Mouse (Mus musculus) liver, adult 2 months (tissue): ENCODE results near the gene Evi5. TPM values are rescaled to one million over a fixed set of nuclear protein-coding genes. Genes with fewer than 3 reads are reported as not detected.

ENCODE experiments used
- DNase-seq: peaks from one replicate; pipeline ENCODE4 v3.0.0-alpha.2; 2011; ENCODE audit warnings: low read depth, low spot score; ENCODE audit errors: extremely low read depth
- H3K27ac ChIP-seq: fragments of 200-500 bp; replicated peaks from 2 replicates; pipeline ENCODE4 v1.5.1; 2012; ENCODE audit warnings: low read depth, mild to moderate bottlenecking, control low read depth, inconsistent platforms, low read length; ENCODE audit not compliant: insufficient read depth
- H3K27me3 ChIP-seq: fragments of 200-500 bp; 2 replicates; pipeline ENCODE4 v1.6.1; 2012; ENCODE audit warnings: mild to moderate bottlenecking, moderate library complexity, low read length, inconsistent platforms; ENCODE audit not compliant: control insufficient read depth, insufficient read depth
- H3K36me3 ChIP-seq: fragments of 200-500 bp; 2 replicates; pipeline ENCODE4 v1.6.1; 2012; ENCODE audit warnings: low read length, inconsistent platforms; ENCODE audit not compliant: control insufficient read depth, insufficient read depth
- H3K4me1 ChIP-seq: fragments of 200-500 bp; 2 replicates; pipeline ENCODE4 v1.6.1; 2011; ENCODE audit warnings: low read length; ENCODE audit not compliant: control insufficient read depth, insufficient read depth
- H3K4me3 ChIP-seq: fragments of 200-500 bp; 2 replicates; pipeline ENCODE4 v1.5.1; 2011; ENCODE audit warnings: low read depth, mild to moderate bottlenecking, control low read depth, low read length, moderate library complexity; ENCODE audit not compliant: insufficient read depth
- H3K79me2 ChIP-seq: fragments of 200-500 bp; 2 replicates; pipeline ENCODE4 v1.6.1; 2012; ENCODE audit warnings: inconsistent platforms, mild to moderate bottlenecking, low read length, moderate library complexity; ENCODE audit not compliant: control insufficient read depth, insufficient read depth
- H3K9ac ChIP-seq: fragments of 200-500 bp; 2 replicates; pipeline ENCODE4 v1.6.1; 2012; ENCODE audit warnings: low read depth, mild to moderate bottlenecking, control low read depth, inconsistent platforms, low read length
- CTCF ChIP-seq: fragments of 200-500 bp; IDR thresholded peaks from 2 replicates; pipeline ENCODE4 v1.5.1; 2011; ENCODE audit warnings: low read depth, low read length, control low read depth
- POLR2A ChIP-seq: fragments of 200-500 bp; IDR thresholded peaks from 2 replicates; pipeline ENCODE4 v1.6.1; 2011; ENCODE audit warnings: low read length, control low read depth; ENCODE audit not compliant: insufficient read depth; ENCODE audit errors: extremely low read depth
- WGBS: fragments of 180-500 bp; shearing (Covaris S2); methylation state at CpG from one replicate; pipeline ENCODE4 v1.1.7; 2018; 5-methylcytosine and 5-hydroxymethylcytosine counted together
- polyA plus RNA-seq: library from polyadenylated mRNA; depleted of rRNA; stranded (reverse); fragments of >200 nt; gene quantifications from 2 replicates; pipeline ENCODE4 v1.2.3, GENCODE M21; 2012
- total RNA-seq: library from RNA; depleted of rRNA; stranded (reverse); fragments of >200 nt; gene quantifications from 2 replicates; pipeline ENCODE4 v1.2.3, GENCODE M21; 2014

Gene Evi5
- total and polyA plus RNA-seq, 2 experiments, result 29.0 to 118 TPM

DNA sequence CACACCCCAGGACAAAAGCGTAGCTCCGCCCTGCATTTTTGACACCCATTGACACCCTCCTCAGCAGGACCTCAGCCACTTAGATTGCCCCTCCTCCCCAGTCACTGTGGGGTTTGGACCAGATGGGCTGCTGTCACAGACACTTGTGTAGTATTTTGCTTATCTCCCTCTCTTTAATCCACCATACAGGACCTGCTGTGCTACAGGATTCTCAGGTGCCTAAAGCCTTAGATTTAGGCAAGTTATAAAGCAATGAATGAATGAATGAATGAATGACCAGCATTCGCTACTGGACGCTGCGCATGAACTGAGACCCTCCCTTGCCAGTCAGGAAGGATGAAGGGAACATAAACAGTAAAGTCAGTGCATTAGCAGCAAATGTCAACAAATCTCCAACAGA lies 154.4 kb downstream of the Evi5 start:
- Histone ChIP-seq H3K79me2 (no peaks in the 10 kb centered on the region), H3K27ac (no peak overlapping the region), H3K36me3 (no peaks in the 10 kb centered on the region), H3K9ac (no peak overlapping the region), H3K4me1 (peaks cover 6% of the 10 kb centered on the region; the same call in 1 of the 2 replicates), H3K4me3 (no peak overlapping the region), H3K27me3 (peaks cover 49% of the 10 kb centered on the region)
- TF ChIP-seq CTCF (no peak), POLR2A (no peak)
- 12% methylated on average over 5 of the region's 5 CpGs for WGBS
- no peak for DNase-seq

DNA sequence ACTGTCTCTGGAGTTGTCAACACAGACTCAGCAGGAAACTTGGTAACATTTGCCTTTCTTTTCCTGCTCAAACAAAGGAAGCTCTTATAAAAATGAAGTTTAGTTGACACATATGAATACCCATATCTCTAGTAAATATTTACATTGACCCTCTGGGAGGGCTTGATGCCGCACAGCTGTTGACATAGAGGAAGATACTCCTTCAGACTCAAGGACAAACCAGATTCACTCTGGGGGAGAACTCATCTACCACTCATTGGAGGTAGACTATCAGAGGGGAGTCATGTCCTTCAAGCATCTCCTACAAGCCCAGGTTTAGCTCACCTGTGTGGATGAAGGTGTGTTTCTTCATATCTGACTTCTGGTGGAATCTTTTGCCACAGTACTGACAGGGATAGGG lies 155.1 kb downstream of the Evi5 start:
- no peaks in the 10 kb centered on the region for H3K36me3 ChIP-seq
- no peak overlapping the region for H3K9ac ChIP-seq
- DNase-seq, result no peak
- H3K27ac ChIP-seq, result no peak overlapping the region
- peaks cover 2% of the 10 kb centered on the region; the same call in 1 of the 2 replicates for H3K4me1 ChIP-seq
- H3K4me3 ChIP-seq, result no peak overlapping the region
- TF ChIP-seq CTCF (no peak), POLR2A (no peak)
- H3K27me3 ChIP-seq, result peaks cover 42% of the 10 kb centered on the region
- H3K79me2 ChIP-seq, result no peaks in the 10 kb centered on the region
- 8% methylated on average over 1 of the region's 1 CpGs for WGBS

DNA sequence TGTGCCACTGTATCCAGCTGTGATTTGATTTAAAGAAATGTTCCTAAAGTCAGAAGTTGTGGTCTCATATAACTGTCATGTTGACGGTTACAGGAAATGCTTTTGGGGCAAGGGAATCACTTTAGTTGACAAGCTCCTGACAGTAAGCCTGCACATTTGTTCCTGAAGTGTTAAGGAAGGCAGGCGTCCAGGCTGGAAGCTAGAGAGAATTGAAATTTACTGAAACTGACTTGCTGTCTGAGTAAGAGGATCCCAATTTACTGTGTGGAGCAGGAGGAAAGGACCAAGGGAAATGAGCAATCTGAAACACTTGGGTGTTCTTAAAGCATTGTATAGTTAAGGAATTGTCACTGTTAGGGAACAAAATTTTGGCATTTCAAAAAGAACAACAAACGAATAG lies 155.7 kb downstream of the Evi5 start:
- Histone ChIP-seq H3K4me1 (peaks cover under 1% of the 10 kb centered on the region; the same call in 1 of the 2 replicates), H3K9ac (no peak overlapping the region), H3K27me3 (peaks cover 37% of the 10 kb centered on the region), H3K79me2 (no peaks in the 10 kb centered on the region), H3K36me3 (no peaks in the 10 kb centered on the region), H3K4me3 (no peak overlapping the region), H3K27ac (no peak overlapping the region)
- WGBS, result 27% methylated on average over 3 of the region's 3 CpGs
- no peak for TF ChIP-seq POLR2A
- DNase-seq, result no peak

DNA sequence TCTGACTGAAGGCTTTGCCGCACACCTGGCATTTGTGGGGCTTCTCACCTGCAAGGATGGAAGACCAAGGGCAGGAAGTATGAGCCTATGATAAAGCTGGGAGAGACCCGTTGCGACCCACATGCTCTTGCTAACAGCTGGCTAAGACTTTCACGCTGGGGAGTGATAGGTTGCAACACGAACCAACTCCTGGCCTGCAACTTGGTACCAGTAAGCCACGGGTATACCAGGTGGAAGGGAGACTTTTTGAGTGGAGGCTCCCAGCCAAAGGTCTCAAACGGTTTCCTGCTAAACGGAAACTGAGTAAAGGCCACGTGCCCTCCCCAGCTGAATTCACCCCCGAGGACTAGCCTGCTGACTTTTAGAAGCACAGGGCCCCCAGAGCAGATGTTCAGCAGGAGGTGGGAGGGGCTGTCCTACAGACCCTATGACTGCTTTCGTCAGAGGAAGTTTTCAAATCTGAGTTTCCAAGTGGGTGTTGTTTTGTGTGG lies 157.0 kb downstream of the Evi5 start:
- TF ChIP-seq POLR2A, result no peak
- TF ChIP-seq CTCF, result no peak
- Histone ChIP-seq H3K9ac (no peak overlapping the region), H3K36me3 (no peaks in the 10 kb centered on the region), H3K4me3 (no peak overlapping the region), H3K79me2 (no peaks in the 10 kb centered on the region), H3K27ac (no peak overlapping the region), H3K4me1 (no peaks in the 10 kb centered on the region; the same call in 1 of the 2 replicates), H3K27me3 (peaks cover 24% of the 10 kb centered on the region)
- DNase-seq, result no peak
- 19% methylated on average over 11 of the region's 11 CpGs for WGBS

DNA sequence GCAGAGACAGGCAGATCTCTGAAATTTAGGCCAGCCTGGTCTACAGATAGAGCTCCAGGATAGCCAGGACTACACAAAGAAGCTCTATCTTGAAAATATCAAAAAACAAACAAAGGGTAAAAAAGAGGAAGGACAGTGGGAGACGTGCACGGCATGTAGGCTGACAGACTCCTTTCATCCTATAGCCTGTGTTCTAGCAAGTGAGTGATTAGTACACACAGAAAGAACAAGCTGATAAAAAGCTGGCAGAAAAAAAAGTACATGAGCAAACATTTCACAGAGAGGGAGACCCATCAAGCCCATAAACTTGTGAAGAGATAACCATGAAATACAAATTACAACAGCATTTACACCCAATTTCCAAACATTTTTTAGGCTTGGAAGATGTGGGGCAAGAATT lies 163.2 kb downstream of the Evi5 start:
- no peaks in the 10 kb centered on the region for H3K79me2 ChIP-seq
- H3K4me1 ChIP-seq, result no peaks in the 10 kb centered on the region
- H3K27ac ChIP-seq, result no peak overlapping the region
- no peak overlapping the region for H3K4me3 ChIP-seq
- 30% methylated on average over 2 of the region's 2 CpGs for WGBS
- no peaks in the 10 kb centered on the region for H3K27me3 ChIP-seq
- H3K9ac ChIP-seq, result no peak overlapping the region
- H3K36me3 ChIP-seq, result no peaks in the 10 kb centered on the region
- TF ChIP-seq POLR2A (no peak), CTCF (no peak)
- no peak for DNase-seq

DNA sequence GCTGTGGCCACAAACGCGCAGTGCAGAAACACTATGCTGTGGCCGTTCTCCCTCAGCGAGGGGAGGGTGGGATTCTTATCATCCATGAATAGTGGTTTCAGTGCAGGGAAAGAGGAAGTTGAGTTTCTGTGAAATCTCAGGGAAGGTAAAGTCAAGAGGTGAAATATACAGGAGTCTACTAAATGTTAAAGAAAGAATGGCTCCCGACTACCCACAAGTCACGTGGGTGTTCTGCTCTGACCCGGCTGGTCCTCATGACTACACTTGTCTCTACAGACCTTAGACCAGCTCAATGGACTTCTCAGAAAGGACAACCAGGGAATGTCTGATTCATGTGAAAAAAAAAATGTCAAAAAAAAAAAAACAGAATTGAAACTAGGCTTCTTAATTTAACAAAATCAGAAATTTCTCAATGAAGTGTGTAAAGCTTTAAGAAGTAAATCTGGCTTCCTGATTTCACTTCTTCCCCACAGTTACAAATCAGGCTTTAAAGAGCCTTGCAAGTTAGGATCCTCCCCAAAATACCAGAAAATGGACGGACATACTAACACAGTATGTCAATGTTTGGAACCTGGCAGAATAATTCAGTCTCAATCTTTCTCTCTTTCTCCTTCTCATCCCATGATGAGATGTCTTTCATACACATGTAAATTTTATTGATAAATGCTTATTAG lies 166.6 kb downstream of the Evi5 start:
- no peak for TF ChIP-seq CTCF
- TF ChIP-seq POLR2A, result no peak
- Histone ChIP-seq H3K4me1 (no peaks in the 10 kb centered on the region), H3K4me3 (no peak overlapping the region), H3K79me2 (no peaks in the 10 kb centered on the region), H3K9ac (no peak overlapping the region), H3K27ac (no peak overlapping the region), H3K36me3 (no peaks in the 10 kb centered on the region), H3K27me3 (no peaks in the 10 kb centered on the region)
- DNase-seq, result no peak
- WGBS, result 77% methylated on average over 8 of the region's 8 CpGs
